ENCODE assay signal across 18 mouse cellular contexts in genomic region chr2:113323016-113323415, GRCm38 (mm10). TPM values are rescaled to one million over a fixed set of nuclear protein-coding genes. Genes with fewer than 3 reads are reported as not detected.
DNase-seq lines count a peak whose midpoint lies in the region; ATAC-seq and TF ChIP-seq lines count a peak whose summit lies in the region.
"Had no signal": no experiment of that assay in that cellular context is flagged by ENCODE, and none has a peak within 500 bp of the region (broad histone marks: within the 10 kb centered on the region; RNA-seq: fewer than 3 reads in every experiment).

No protein-coding gene starts in this region.

- CTCF ChIA-PET in Patski (lab: Charles Lee) = interaction anchor here (1.1 to 1.5 kb wide), 3 partner anchors 36 to 44 kb away, joined by 3 to 5 read pairs (median 3); no protein-coding TSS in a partner anchor

- H3K9me3 ChIP-seq in midbrain, embryonic 14.5 days (ENCODE audit: control insufficient read depth, low read length) = no peaks in the 10 kb centered on the region
- 0 out of 2 replicates have a peak, but pooled peaks cover 2% of the 10 kb centered on the region for H3K9me3 ChIP-seq in kidney, embryonic 14.5 days (ENCODE audit: control insufficient read depth, low read length)
- H3K9me3 ChIP-seq: heart, embryonic 15.5 days; stomach, embryonic 15.5 days had no signal

- WGBS in midbrain, embryonic 14.5 days = 29% methylated on average over 7 of the region's 7 CpGs
- 45% methylated on average over 7 of the region's 7 CpGs for WGBS in kidney, embryonic 14.5 days

- no peak overlapping the region for H3K4me2 ChIP-seq in midbrain, embryonic 14.5 days (ENCODE audit: low read length)
- no peak overlapping the region for H3K4me2 ChIP-seq in kidney, embryonic 14.5 days (replicated peaks; ENCODE audit: low read depth, low read length)
- H3K4me2 ChIP-seq: heart, embryonic 15.5 days; stomach, embryonic 15.5 days had no signal

- peak; percentile 37 to 52 for DNase-seq in heart, postnatal 10 days
- no peak for DNase-seq in heart, postnatal 25 days (ENCODE audit: low spot score)
- peak; percentile 55 for DNase-seq in Patski (ENCODE audit: low read depth, low spot score)
- peak; percentile 3 for DNase-seq in fibroblast of lung, adult 2 months (ENCODE audit: low read depth)
- DNase-seq in ovary, postnatal 10 days (ENCODE audit: low spot score) = no peak
- no peak for DNase-seq in midbrain, embryonic 14.5 days
- DNase-seq: lung, postnatal 4 days; right cerebral cortex, postnatal 14 days had no signal

- TF ChIP-seq CTCF in Patski (IDR thresholded peaks at IDR 0.05) = no peak

- no peak overlapping the region for H3K4me3 ChIP-seq in midbrain, embryonic 14.5 days (replicated peaks; ENCODE audit: low read depth, low read length)
- H3K4me3 ChIP-seq in kidney, embryonic 14.5 days (ENCODE audit: low read length) = no peak overlapping the region
- H3K4me3 ChIP-seq: heart, embryonic 15.5 days; stomach, embryonic 15.5 days had no signal

- H3K27ac ChIP-seq in midbrain, embryonic 14.5 days (replicated peaks; ENCODE audit: low read depth, low read length) = no peak overlapping the region
- no peak overlapping the region for H3K27ac ChIP-seq in kidney, embryonic 14.5 days (ENCODE audit: low read depth, low read length)
- H3K27ac ChIP-seq: heart, embryonic 15.5 days; liver, embryonic 14.5 days; stomach, embryonic 15.5 days had no signal

- H3K27me3 ChIP-seq in Patski = no peaks in the 10 kb centered on the region
- H3K27me3 ChIP-seq in midbrain, embryonic 14.5 days (ENCODE audit: control insufficient read depth, insufficient read depth, low read length) = no peaks in the 10 kb centered on the region
- H3K27me3 ChIP-seq in kidney, embryonic 14.5 days (ENCODE audit: control insufficient read depth, insufficient read depth, low read length) = no peaks in the 10 kb centered on the region
- H3K27me3 ChIP-seq: stomach, embryonic 15.5 days had no signal

- no peak for ATAC-seq in Patski
- ATAC-seq in cerebellum, adult (ENCODE audit: insufficient number of reproducible peaks, low FRiP score, low TSS enrichment) = peak; percentile 21; the same call in 1 of the 2 replicates
- ATAC-seq in midbrain, embryonic 14.5 days (ENCODE audit: low FRiP score, low TSS enrichment) = no peak
- ATAC-seq in kidney, embryonic 14.5 days (ENCODE audit: low FRiP score, low TSS enrichment) = no peak
- ATAC-seq: inflammation-experienced regulatory T-cells, adult 6 months; midbrain, embryonic 16.5 days had no signal

- H3K4me1 ChIP-seq in midbrain, embryonic 14.5 days (ENCODE audit: control insufficient read depth, insufficient read depth, low read length) = peaks cover 4% of the 10 kb centered on the region; the same call in 1 of the 2 replicates
- H3K4me1 ChIP-seq in kidney, embryonic 14.5 days (ENCODE audit: control insufficient read depth, insufficient read depth, low read length) = no peaks in the 10 kb centered on the region

- no peaks in the 10 kb centered on the region for H3K36me3 ChIP-seq in midbrain, embryonic 14.5 days (ENCODE audit: control insufficient read depth, insufficient read depth, low read length)
- no peaks in the 10 kb centered on the region for H3K36me3 ChIP-seq in kidney, embryonic 14.5 days (ENCODE audit: control insufficient read depth, insufficient read depth, low read length)
- H3K36me3 ChIP-seq: heart, embryonic 15.5 days; stomach, embryonic 15.5 days had no signal

- intact Hi-C loops in heart, postnatal 10 days (cut with DNase I) = no loop called here
- intact Hi-C loops in heart, postnatal 25 days (cut with DNase I) = no loop called here

- H3K9ac ChIP-seq in midbrain, embryonic 14.5 days (replicated peaks; ENCODE audit: low read length) = no peak overlapping the region
- no peak overlapping the region for H3K9ac ChIP-seq in kidney, embryonic 14.5 days (ENCODE audit: low read depth, low read length)
- H3K9ac ChIP-seq: heart, embryonic 15.5 days; liver, embryonic 14.5 days; stomach, embryonic 15.5 days had no signal

- in situ Hi-C loops in Patski (cut with MboI; ENCODE audit: low pct_unique_long_range_greater_than_20kb) = no loop called here

- POLR2A ChIA-PET in Patski (lab: Charles Lee) = no interaction called here

RNA-seq across cellular contexts. Expression of gene Fmn1, which starts 4.5 kb away (rescaled TPM):
- total RNA-seq in heart, postnatal 10 days (2021) = 10 to 100 TPM; 21.4 to 25.4 TPM
- 10 to 100 TPM; 28.6 to 30.4 TPM for total RNA-seq in heart, postnatal 25 days (2021)
- polyA plus RNA-seq in Patski (2021) = 11.2 TPM
- 0.33 and 0.55 TPM in 2 replicates for polyA plus RNA-seq in midbrain, embryonic 14.5 days (2014; fragmentation: Nextera tagmentation; extraction: Ambion mirVana)
- polyA plus RNA-seq in kidney, embryonic 14.5 days (2014; fragmentation: Nextera tagmentation; extraction: Ambion mirVana) = 6.9 and 12.0 TPM in 2 replicates

RNA-seq across cellular contexts. Expression of gene Tmco5b, which starts 37.5 kb away (rescaled TPM):
- total RNA-seq in heart, postnatal 10 days (2021) = not detected
- not detected for total RNA-seq in heart, postnatal 25 days (2021)
- polyA plus RNA-seq in Patski (2021) = not detected
- polyA plus RNA-seq in midbrain, embryonic 14.5 days (2014; fragmentation: Nextera tagmentation; extraction: Ambion mirVana) = not detected in 2 replicates
- not detected in 2 replicates for polyA plus RNA-seq in kidney, embryonic 14.5 days (2014; fragmentation: Nextera tagmentation; extraction: Ambion mirVana)
- total RNA-seq: left cerebral cortex, postnatal 25 days; neutrophil, adult 5-6 weeks had no signal
- polyA plus RNA-seq: embryonic facial prominence, embryonic 14.5 days; heart, embryonic 15.5 days; inflammation-experienced regulatory T-cells, adult 6 months; liver, embryonic 14.5 days; midbrain, embryonic 16.5 days; stomach, embryonic 15.5 days had no signal

Comparison
In these comparisons a context has a peak if more than half of its experiments do, and no peak if none do; other contexts are left out.
1. DNase-seq: peak in heart, postnatal 10 days (2 of 2), Patski (single experiment) and fibroblast of lung, adult 2 months (single experiment); none in heart, postnatal 25 days (single experiment), ovary, postnatal 10 days (single experiment) and midbrain, embryonic 14.5 days (single experiment).